Mouse (Mus musculus): ENCODE results near the gene Fbxo4.

The Fbxo4 gene

GRCm38 (mm10) chr15:3979061-3979848 is at the start of gene Fbxo4:
TSS of gene Fbxo4 (minus strand) at chr15:3979573.
- peak; percentile 83 for DNase-seq (ENCODE audit: low read depth, low spot score)

GRCm38 (mm10) chr15:4028960-4029359 is 49.6 kb upstream of the Fbxo4 start:
- no peak for DNase-seq (ENCODE audit: low read depth, low spot score)

GRCm38 (mm10) chr15:4028411-4028700 is 49.0 kb upstream of the Fbxo4 start:
- peak; percentile 16 for DNase-seq (ENCODE audit: low read depth, low spot score)

- DNase-seq (ENCODE audit: low read depth, low spot score), result no peak
Measured at GRCm38 (mm10) chr15:4027671-4028410, 48.5 kb upstream of the Fbxo4 start.

- DNase-seq (ENCODE audit: low read depth, low spot score), result peak; percentile 89
Measured at GRCm38 (mm10) chr15:4026831-4027584, 47.6 kb upstream of the Fbxo4 start.

- DNase-seq (ENCODE audit: low read depth, low spot score), result peak; percentile 93
Measured at GRCm38 (mm10) chr15:4026231-4026773, 46.9 kb upstream of the Fbxo4 start, which contains the start of gene Oxct1. TSS of gene Oxct1 (plus strand) at chr15:4026383.

GRCm38 (mm10) chr15:4025508-4025904 is 46.1 kb upstream of the Fbxo4 start:
- DNase-seq (ENCODE audit: low read depth, low spot score), result no peak

GRCm38 (mm10) chr15:4024726-4025507 is 45.5 kb upstream of the Fbxo4 start:
- no peak for DNase-seq (ENCODE audit: low read depth, low spot score)

GRCm38 (mm10) chr15:4023747-4024146 is 44.4 kb upstream of the Fbxo4 start:
- DNase-seq (ENCODE audit: low read depth, low spot score), result no peak

GRCm38 (mm10) chr15:4020711-4021110 is 41.3 kb upstream of the Fbxo4 start:
- DNase-seq (ENCODE audit: low read depth, low spot score), result peak; percentile 34

- DNase-seq (ENCODE audit: low read depth, low spot score), result no peak
Measured at GRCm38 (mm10) chr15:4013873-4014272, 34.5 kb upstream of the Fbxo4 start.

- DNase-seq (ENCODE audit: low read depth, low spot score), result no peak
Measured at GRCm38 (mm10) chr15:4000536-4000935, 21.2 kb upstream of the Fbxo4 start.

- no peak for DNase-seq (ENCODE audit: low read depth, low spot score)
Measured at GRCm38 (mm10) chr15:3999144-3999543, 19.8 kb upstream of the Fbxo4 start.

- DNase-seq (ENCODE audit: low read depth, low spot score), result no peak
Measured at GRCm38 (mm10) chr15:3996267-3997010, 17.1 kb upstream of the Fbxo4 start.

GRCm38 (mm10) chr15:3995448-3996266 is 16.3 kb upstream of the Fbxo4 start, which contains the start of gene AW549877:
TSS of gene AW549877 (minus strand) at chr15:3995744.
- peak; percentile 99 for DNase-seq (ENCODE audit: low read depth, low spot score)

- DNase-seq (ENCODE audit: low read depth, low spot score), result no peak
Measured at GRCm38 (mm10) chr15:3994852-3995447, 15.6 kb upstream of the Fbxo4 start.

GRCm38 (mm10) chr15:3987981-3988380 is 8.6 kb upstream of the Fbxo4 start:
- DNase-seq (ENCODE audit: low read depth, low spot score), result peak; percentile 58

GRCm38 (mm10) chr15:3984876-3985275 is 5.5 kb upstream of the Fbxo4 start:
- no peak for DNase-seq (ENCODE audit: low read depth, low spot score)

GRCm38 (mm10) chr15:3982732-3983131 is 3.4 kb upstream of the Fbxo4 start:
- DNase-seq (ENCODE audit: low read depth, low spot score), result peak; percentile 49
